In genomic region chr1:136840512-136840911, GRCm38 (mm10) we compare ENCODE assay signal across 21 mouse cellular contexts.
"Had no signal": no experiment of that assay in that cellular context is flagged by ENCODE, and none has a peak within 500 bp of the region (broad histone marks: within the 10 kb centered on the region; RNA-seq: fewer than 3 reads in every experiment).

No protein-coding gene starts in this region.

- DNase-seq: kidney, adult 9 months; kidney, postnatal 14 days; liver; lung, adult 18-20 months; lung, postnatal 14 days; lung, postnatal 4 days; midbrain, embryonic 14.5 days; right cerebral cortex, adult 18-20 months; right cerebral cortex, postnatal 14 days; right cerebral cortex, postnatal 4 days; thymus, adult 2 months; thymus, postnatal 14 days; thymus, postnatal 4 days had no signal

- H3K4me3 ChIP-seq: layer of hippocampus, adult 2 months; limb, embryonic 10.5 days; limb, embryonic 13.5 days; liver, embryonic 12.5 days; liver, embryonic 15.5 days; lung, embryonic 15.5 days had no signal

- H3K4me2 ChIP-seq: limb, embryonic 13.5 days; liver, embryonic 12.5 days; liver, embryonic 15.5 days; lung, embryonic 15.5 days; midbrain, embryonic 11.5 days had no signal

- H3K9ac ChIP-seq: limb, embryonic 13.5 days; liver, embryonic 12.5 days; liver, embryonic 15.5 days; lung, embryonic 15.5 days had no signal

- H3K9me3 ChIP-seq: limb, embryonic 10.5 days; limb, embryonic 13.5 days; liver, embryonic 12.5 days; liver, embryonic 15.5 days; lung, embryonic 15.5 days had no signal

- H3K27me3 ChIP-seq: limb, embryonic 13.5 days; liver, embryonic 12.5 days; liver, embryonic 15.5 days; lung, embryonic 15.5 days had no signal

- H3K4me1 ChIP-seq: limb, embryonic 10.5 days; limb, embryonic 13.5 days; lung, embryonic 15.5 days had no signal

- H3K27ac ChIP-seq: layer of hippocampus, adult 2 months; limb, embryonic 10.5 days; limb, embryonic 13.5 days; liver, embryonic 12.5 days; liver, embryonic 15.5 days; lung, embryonic 15.5 days; stomach, postnatal 0 days had no signal

- H3K36me3 ChIP-seq: limb, embryonic 10.5 days; limb, embryonic 13.5 days; liver, embryonic 12.5 days; liver, embryonic 15.5 days; lung, embryonic 15.5 days had no signal
